Mouse (Mus musculus): Measurements from ENCODE around the gene Kat6b.

- TF ChIP-seq CTCF (IDR thresholded peaks at IDR 0.05; ENCODE audit: extremely low read depth, insufficient read depth, low read length) (no peak), POLR2A (IDR thresholded peaks at IDR 0.05; ENCODE audit: extremely low read depth, insufficient read depth, low read length) (no peak)
These were observed 66.1 kb downstream of the Kat6b start for GRCm38 (mm10) chr14:21547297-21547696.
